Mouse (Mus musculus) kidney, embryonic 16.5 days (tissue): ENCODE results near the gene Pde3a. TPM values are rescaled to one million over a fixed set of nuclear protein-coding genes. Genes with fewer than 3 reads are reported as not detected.

Experiments used
- ATAC-seq: fragments of 200-750 bp; cut with Nextera tagmentation; 2 replicates; pipeline ENCODE4 v1.8.0; 2017; ENCODE audit warnings: moderate TSS enrichment; ENCODE audit not compliant: low FRiP score, low TSS enrichment
- H3K27ac ChIP-seq: fragments of 300-500 bp; sonication (generic); 2 replicates; pipeline ENCODE4 v1.5.1; 2014; ENCODE audit warnings: low read length
- H3K27me3 ChIP-seq: fragments of 300-500 bp; sonication (generic); 2 replicates; pipeline ENCODE4 v1.6.1; 2014; ENCODE audit warnings: low read length, control low read depth, mixed read lengths; ENCODE audit not compliant: insufficient read depth
- H3K36me3 ChIP-seq: fragments of 300-500 bp; sonication (generic); 2 replicates; pipeline ENCODE4 v1.6.1; 2014; ENCODE audit warnings: low read length, control low read depth, mixed read lengths; ENCODE audit not compliant: insufficient read depth
- H3K4me1 ChIP-seq: fragments of 300-500 bp; sonication (generic); 2 replicates; pipeline ENCODE4 v1.6.1; 2014; ENCODE audit warnings: low read length, control low read depth, mixed read lengths; ENCODE audit not compliant: insufficient read depth
- H3K4me2 ChIP-seq: fragments of 300-500 bp; sonication (generic); replicated peaks from 2 replicates; pipeline ENCODE4 v1.6.1; 2014; ENCODE audit warnings: low read depth, low read length
- H3K4me3 ChIP-seq: fragments of 300-500 bp; sonication (generic); 2 replicates; pipeline ENCODE4 v1.5.1; 2014; ENCODE audit warnings: mild to moderate bottlenecking, low read length
- H3K9ac ChIP-seq: fragments of 300-500 bp; sonication (generic); replicated peaks from 2 replicates; pipeline ENCODE4 v1.6.1; 2014; ENCODE audit warnings: low read length
- H3K9me3 ChIP-seq: fragments of 300-500 bp; sonication (generic); 2 replicates; pipeline ENCODE4 v1.6.1; 2016; ENCODE audit warnings: low read length, control low read depth
- WGBS: fragments of 180-500 bp; shearing (Covaris S2); extraction: QIAGEN DNeasy Blood & Tissue Kit; methylation state at CpG from one replicate; pipeline ENCODE4 v1.1.7; 2014; 5-methylcytosine and 5-hydroxymethylcytosine counted together
- polyA plus RNA-seq: library from polyadenylated mRNA; unstranded; fragments of >200 nt; fragmentation: Nextera tagmentation; extraction: Ambion mirVana; gene quantifications from 2 replicates; pipeline ENCODE4 v1.2.1, GENCODE M21; 2015

The Pde3a gene
- polyA plus RNA-seq, 1 experiment from 2014 or later, result 12.1 TPM

DNA sequence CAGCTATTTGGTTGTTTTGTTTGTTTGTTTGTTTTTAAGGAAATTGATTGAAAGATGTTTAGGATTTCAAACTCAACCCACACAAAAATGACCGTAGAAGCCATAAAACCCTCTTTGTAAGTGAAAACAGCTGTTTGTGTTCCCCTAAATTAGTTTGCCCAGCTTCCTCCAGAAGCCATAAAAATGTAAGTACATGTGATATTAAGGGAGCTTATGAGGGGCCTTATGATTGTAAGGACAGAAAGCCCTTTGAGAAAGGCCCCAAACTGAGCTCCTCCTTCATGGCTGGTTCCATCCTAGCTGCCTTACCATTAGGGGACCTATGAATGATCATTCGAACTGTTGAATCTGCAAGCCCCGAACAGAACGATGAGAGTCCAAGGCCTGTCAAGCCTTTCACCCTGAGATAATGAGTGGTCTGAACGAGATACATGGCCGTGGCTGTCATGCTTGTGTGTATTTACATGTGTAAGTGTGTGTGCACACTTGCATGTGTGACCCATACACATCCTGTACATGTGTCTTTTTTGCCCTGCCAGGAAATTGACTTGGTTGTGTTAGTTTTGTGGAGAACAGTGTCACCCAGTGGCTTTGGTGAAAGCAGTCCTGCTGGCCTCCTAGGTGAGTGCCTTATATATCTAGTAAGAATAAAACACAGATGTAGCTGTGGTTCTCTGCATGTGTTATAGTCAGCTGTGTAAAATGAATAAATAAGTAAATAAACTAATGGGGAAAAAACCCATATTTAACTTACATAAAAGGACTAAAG, 8.5 kb downstream of the Pde3a start:
- WGBS, result 79% methylated on average over 6 of the region's 6 CpGs
- no peak overlapping the region for H3K27ac ChIP-seq
- no peak for ATAC-seq

DNA sequence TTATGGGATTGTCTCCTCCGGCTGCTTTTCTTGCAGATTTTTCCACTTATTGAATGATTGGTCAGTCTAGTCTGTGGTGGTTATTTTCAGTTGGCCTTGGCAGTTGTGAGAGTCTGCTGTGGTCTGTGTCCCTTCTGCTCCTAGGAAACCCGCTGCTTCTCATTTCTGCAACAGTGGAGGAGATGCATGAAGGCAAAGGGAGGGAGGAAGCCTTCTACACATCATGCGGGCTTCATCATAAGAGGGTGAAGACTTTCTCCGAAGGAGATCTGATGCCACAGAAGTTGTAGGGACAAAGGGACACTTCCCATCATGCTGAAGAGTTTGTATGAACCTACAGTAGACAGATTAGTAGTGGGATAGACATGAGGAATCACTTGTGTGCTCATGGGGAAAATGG, 16.2 kb downstream of the Pde3a start:
- WGBS, result 88% methylated on average over 4 of the region's 4 CpGs
- H3K4me3 ChIP-seq, result no peak overlapping the region
- no peak for ATAC-seq
- no peaks in the 10 kb centered on the region for H3K36me3 ChIP-seq
- no peak overlapping the region for H3K9ac ChIP-seq
- H3K27me3 ChIP-seq, result no peaks in the 10 kb centered on the region
- no peaks in the 10 kb centered on the region for H3K4me1 ChIP-seq
- 0 out of 2 replicates have a peak, but pooled peaks cover 2% of the 10 kb centered on the region for H3K9me3 ChIP-seq
- H3K27ac ChIP-seq, result no peak overlapping the region
- H3K4me2 ChIP-seq, result no peak overlapping the region

More for the DNA sequence above, 8.5 kb downstream of the Pde3a start:
- H3K4me1 ChIP-seq, result 0 out of 2 replicates have a peak, but pooled peaks cover 16% of the 10 kb centered on the region
- 0 out of 2 replicates have a peak, but pooled peaks cover 2% of the 10 kb centered on the region for H3K9me3 ChIP-seq
- no peak overlapping the region for H3K4me3 ChIP-seq
- H3K27me3 ChIP-seq, result no peaks in the 10 kb centered on the region
- H3K4me2 ChIP-seq, result no peak overlapping the region
- no peak overlapping the region for H3K9ac ChIP-seq
- no peaks in the 10 kb centered on the region for H3K36me3 ChIP-seq

DNA sequence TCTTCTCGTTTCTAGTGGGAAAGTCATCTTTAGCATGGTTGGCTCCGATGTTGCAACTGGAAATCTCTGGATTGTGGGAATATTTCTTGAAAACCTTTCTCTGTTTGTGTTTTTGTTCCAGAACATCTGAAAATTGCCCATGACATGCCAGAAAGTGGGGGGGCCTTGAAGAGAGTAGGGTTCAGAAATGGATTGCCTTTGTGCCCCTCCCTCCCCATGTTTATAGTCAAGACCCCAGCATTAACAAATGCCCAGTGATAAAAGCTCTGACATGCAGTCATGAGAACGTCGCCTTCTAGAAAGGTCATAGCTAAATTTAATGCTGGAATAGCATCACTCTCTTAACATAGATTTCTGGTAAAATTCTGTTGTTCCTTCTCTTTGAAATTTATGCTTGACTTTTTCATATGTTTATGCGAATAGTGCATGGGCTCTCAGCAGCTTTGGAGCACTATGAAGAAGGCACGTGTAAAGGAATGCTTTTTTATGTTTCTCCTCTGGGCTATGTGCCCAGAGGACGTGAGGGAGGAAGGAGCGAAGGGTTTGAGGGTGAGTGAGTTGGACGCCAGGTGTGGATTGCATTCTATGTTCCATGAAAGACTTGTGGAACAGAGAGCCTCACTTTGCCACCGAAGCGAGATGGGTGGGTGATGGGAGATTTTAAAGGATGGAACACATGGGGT, 19.0 kb downstream of the Pde3a start:
- Histone ChIP-seq H3K9ac (no peak overlapping the region), H3K27ac (no peak overlapping the region), H3K9me3 (no peaks in the 10 kb centered on the region), H3K4me1 (no peaks in the 10 kb centered on the region), H3K4me2 (no peak overlapping the region), H3K27me3 (no peaks in the 10 kb centered on the region), H3K4me3 (no peak overlapping the region), H3K36me3 (no peaks in the 10 kb centered on the region)
- WGBS, result 67% methylated on average over 11 of the region's 11 CpGs
- no peak for ATAC-seq

- no peak overlapping the region for H3K27ac ChIP-seq
- 91% methylated on average over 5 of the region's 5 CpGs for WGBS
These were observed 19.8 kb downstream of the Pde3a start for GRCm38 (mm10) chr6:141268871-141269270.

GRCm38 (mm10) chr6:141271133-141271532, 22.1 kb downstream of the Pde3a start:
- 88% methylated on average over 5 of the region's 5 CpGs for WGBS
- H3K36me3 ChIP-seq, result no peaks in the 10 kb centered on the region
- H3K27me3 ChIP-seq, result no peaks in the 10 kb centered on the region
- H3K9me3 ChIP-seq, result no peaks in the 10 kb centered on the region
- no peak for ATAC-seq
- no peaks in the 10 kb centered on the region for H3K4me1 ChIP-seq
- H3K9ac ChIP-seq, result no peak overlapping the region
- no peak overlapping the region for H3K4me3 ChIP-seq
- H3K27ac ChIP-seq, result no peak overlapping the region
- H3K4me2 ChIP-seq, result no peak overlapping the region

More at GRCm38 (mm10) chr6:141268871-141269270, 19.8 kb downstream of the Pde3a start:
- Histone ChIP-seq H3K9me3 (no peaks in the 10 kb centered on the region), H3K4me2 (no peak overlapping the region), H3K36me3 (no peaks in the 10 kb centered on the region), H3K9ac (no peak overlapping the region), H3K4me3 (no peak overlapping the region), H3K27me3 (no peaks in the 10 kb centered on the region), H3K4me1 (no peaks in the 10 kb centered on the region)
- ATAC-seq, result no peak

- no peak for ATAC-seq
- Histone ChIP-seq H3K4me3 (no peak overlapping the region), H3K9ac (no peak overlapping the region), H3K36me3 (no peaks in the 10 kb centered on the region), H3K4me1 (no peaks in the 10 kb centered on the region), H3K27me3 (no peaks in the 10 kb centered on the region), H3K4me2 (no peak overlapping the region), H3K9me3 (no peaks in the 10 kb centered on the region), H3K27ac (no peak overlapping the region)
- WGBS, result 83% methylated on average over 3 of the region's 3 CpGs
These were observed 22.5 kb downstream of the Pde3a start for GRCm38 (mm10) chr6:141271579-141271978.

DNA sequence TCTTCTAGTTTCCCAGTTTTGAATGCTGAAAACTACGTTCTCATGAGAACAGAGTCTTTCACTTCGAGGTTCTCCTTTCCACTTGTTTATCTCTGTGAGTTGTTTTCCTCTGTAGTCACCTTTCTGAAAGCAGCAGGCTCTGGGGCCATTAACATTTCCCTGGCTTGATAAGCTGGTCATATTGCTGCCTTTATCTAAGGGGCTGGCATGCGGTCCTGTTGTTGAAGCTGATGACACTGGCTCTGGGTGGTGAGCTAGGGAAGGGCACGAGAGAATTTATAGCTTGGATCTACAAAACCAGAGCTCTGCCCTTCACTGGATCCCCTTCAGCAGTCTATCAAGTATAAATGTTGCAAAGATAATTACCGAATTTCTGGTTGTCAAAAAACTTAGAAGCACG, 24.6 kb downstream of the Pde3a start:
- no peak for ATAC-seq

DNA sequence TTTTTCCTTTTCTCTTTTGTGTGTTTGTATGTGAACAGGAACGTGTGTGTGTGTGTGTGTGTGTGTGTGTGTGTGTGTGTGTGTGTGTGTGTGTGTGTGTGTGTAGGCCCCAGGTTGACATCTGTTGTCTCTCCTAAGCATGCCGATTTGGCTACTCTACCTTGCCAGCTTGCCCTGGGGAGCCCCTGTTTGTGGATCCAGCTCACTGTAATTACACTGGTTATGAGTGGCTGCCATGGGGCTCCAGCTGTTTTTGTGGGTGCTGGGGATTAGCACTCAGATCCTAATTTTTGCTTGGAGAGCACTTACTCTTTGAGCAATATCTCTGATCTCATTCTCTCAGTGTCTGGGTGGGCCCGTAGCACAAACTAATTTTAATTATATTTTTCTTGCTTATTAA, 32.6 kb downstream of the Pde3a start:
- Histone ChIP-seq H3K4me3 (no peak overlapping the region), H3K9ac (no peak overlapping the region), H3K4me1 (no peaks in the 10 kb centered on the region), H3K9me3 (no peaks in the 10 kb centered on the region), H3K36me3 (no peaks in the 10 kb centered on the region), H3K27me3 (no peaks in the 10 kb centered on the region), H3K27ac (no peak overlapping the region), H3K4me2 (no peak overlapping the region)
- 91% methylated on average over 3 of the region's 3 CpGs for WGBS
- ATAC-seq, result no peak

More for the DNA sequence above, 24.6 kb downstream of the Pde3a start:
- Histone ChIP-seq H3K27me3 (no peaks in the 10 kb centered on the region), H3K4me2 (no peak overlapping the region), H3K4me1 (no peaks in the 10 kb centered on the region), H3K27ac (no peak overlapping the region), H3K9me3 (no peaks in the 10 kb centered on the region), H3K9ac (no peak overlapping the region), H3K36me3 (no peaks in the 10 kb centered on the region), H3K4me3 (no peak overlapping the region)
- WGBS, result 88% methylated on average over 6 of the region's 6 CpGs

- H3K9ac ChIP-seq, result no peak overlapping the region
- WGBS, result 85% methylated on average over 7 of the region's 7 CpGs
- no peaks in the 10 kb centered on the region for H3K4me1 ChIP-seq
- no peak overlapping the region for H3K27ac ChIP-seq
- H3K4me2 ChIP-seq, result no peak overlapping the region
- H3K4me3 ChIP-seq, result no peak overlapping the region
- H3K9me3 ChIP-seq, result no peaks in the 10 kb centered on the region
- H3K27me3 ChIP-seq, result no peaks in the 10 kb centered on the region
- no peak for ATAC-seq
- no peaks in the 10 kb centered on the region for H3K36me3 ChIP-seq
These were observed 33.7 kb downstream of the Pde3a start for GRCm38 (mm10) chr6:141282796-141283195.

DNA sequence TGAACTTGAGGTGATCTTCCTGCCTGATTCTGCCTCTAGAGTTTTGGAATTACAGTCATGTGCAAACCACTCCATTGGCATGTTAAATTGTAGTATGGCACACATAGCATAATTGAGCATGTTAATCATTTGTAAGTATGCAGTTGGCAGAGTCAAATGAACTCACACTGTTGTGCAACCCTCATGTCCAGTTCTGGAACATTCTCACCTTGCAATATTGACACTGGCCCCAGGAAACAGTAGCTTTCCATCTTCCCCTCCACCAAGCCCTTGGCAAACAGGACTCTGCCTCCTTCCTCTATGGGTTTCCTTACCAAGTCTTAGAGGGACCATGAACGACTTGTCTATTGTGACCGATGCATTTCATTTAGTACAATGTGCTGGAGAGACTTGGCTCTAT, 42.1 kb downstream of the Pde3a start:
- 88% methylated on average over 2 of the region's 2 CpGs for WGBS
- H3K27me3 ChIP-seq, result no peaks in the 10 kb centered on the region

More for the DNA sequence above, 42.1 kb downstream of the Pde3a start:
- H3K9ac ChIP-seq, result no peak overlapping the region
- no peak overlapping the region for H3K27ac ChIP-seq
- no peaks in the 10 kb centered on the region for H3K9me3 ChIP-seq
- ATAC-seq, result no peak
- no peaks in the 10 kb centered on the region for H3K36me3 ChIP-seq
- no peak overlapping the region for H3K4me2 ChIP-seq
- H3K4me3 ChIP-seq, result no peak overlapping the region
- no peaks in the 10 kb centered on the region for H3K4me1 ChIP-seq
